Mouse (Mus musculus): ENCODE data around the gene Gpr35.

GRCm38 (mm10) chr1:92908664-92909063, 42.0 kb upstream of the Gpr35 start:
- no peak for TF ChIP-seq CTCF (conservative IDR thresholded peaks at IDR 0.05 in 1 of 2, IDR thresholded peaks at IDR 0.05 in 1 of 2; ENCODE audit: low read depth in 2 of 2, low read length in 2 of 2)
- TF ChIP-seq EP300 (IDR thresholded peaks at IDR 0.05; ENCODE audit: low read length), result no peak
- no peak for TF ChIP-seq MEF2A (IDR thresholded peaks at IDR 0.05; ENCODE audit: borderline replicate concordance, low read depth, low read length)
- no peak for TF ChIP-seq ZNF384 (IDR thresholded peaks at IDR 0.05; ENCODE audit: low read depth, low read length)
- TF ChIP-seq IRF4 (IDR thresholded peaks at IDR 0.05; ENCODE audit: low read depth, low read length), result no peak
- TF ChIP-seq POLR2A (IDR thresholded peaks at IDR 0.05; ENCODE audit: low read depth, low read length), result no peak
- TF ChIP-seq MAFK (IDR thresholded peaks at IDR 0.05; ENCODE audit: insufficient replicate concordance, low read length), result no peak
- no peak for TF ChIP-seq CHD1 (IDR thresholded peaks at IDR 0.05; ENCODE audit: low read depth, low read length)
- TF ChIP-seq NRF1 (IDR thresholded peaks at IDR 0.05; ENCODE audit: low read depth, low read length), result no peak
- TF ChIP-seq MAX (IDR thresholded peaks at IDR 0.05; ENCODE audit: low read length), result no peak
- TF ChIP-seq KAT2A (IDR thresholded peaks at IDR 0.05; ENCODE audit: insufficient replicate concordance, low read length), result no peak
- no peak for TF ChIP-seq ELF1 (IDR thresholded peaks at IDR 0.05; ENCODE audit: low read depth, low read length)
- TF ChIP-seq UBTF (IDR thresholded peaks at IDR 0.05; ENCODE audit: low read depth, low read length), result no peak
- TF ChIP-seq ZKSCAN1 (IDR thresholded peaks at IDR 0.05; ENCODE audit: borderline replicate concordance, low read depth, low read length), result no peak

All from CH12.LX (cell line).